Mouse (Mus musculus) heart, adult 2 months (tissue): ENCODE measurements at regions not wholly inside any gene's neighbourhood (a gene's known extent, or its start where the extent isn't known, plus 50 kb on each side); places are given as distances from the start of the nearest gene placed in this dataset.

Experiments
- CTCF ChIP-seq: fragments of 200-600 bp; IDR thresholded peaks from 2 replicates; pipeline ENCODE4 v1.8.1; 2022; ENCODE audit warnings: antibody characterized with exemption, mild to moderate bottlenecking, moderate library complexity
- POLR2A ChIP-seq: fragments of 200-500 bp; IDR thresholded peaks from 2 replicates; pipeline ENCODE4 v1.6.1; 2011; ENCODE audit warnings: mild to moderate bottlenecking, low read depth, low read length, control low read depth; ENCODE audit not compliant: insufficient read depth

GRCm38 (mm10) chr6:50821401-50822235, 167.4 kb upstream of the Npvf start:
- TF ChIP-seq CTCF (no peak), POLR2A (no peak)
